Mouse (Mus musculus) CH12.LX (cell line): ENCODE measurements around the gene Lrig1. TPM values are rescaled to one million over a fixed set of nuclear protein-coding genes. Genes with fewer than 3 reads are reported as not detected.

ENCODE experiments used
- DNase-seq: peaks from one replicate; pipeline ENCODE4 v3.0.0-alpha.2; 2013; ENCODE audit errors: extremely low read depth
- H3K27ac ChIP-seq: 2 replicates; pipeline ENCODE4 v1.5.1; 2012; ENCODE audit warnings: low read depth, mild to moderate bottlenecking, control low read depth, moderate library complexity; ENCODE audit not compliant: insufficient read depth
- H3K27me3 ChIP-seq: replicated peaks from 2 replicates; pipeline ENCODE3; 2012; ENCODE audit warnings: inconsistent platforms
- H3K36me3 ChIP-seq, 2 experiments: replicated peaks in 1 of 2; 2 replicates each; pipeline versions ENCODE3 to v1.6.1; 2012; ENCODE audit warnings: inconsistent platforms in 1 of 2, low read length in 1 of 2, mild to moderate bottlenecking in 1 of 2, mixed read lengths in 1 of 2, moderate library complexity in 1 of 2; ENCODE audit not compliant: control insufficient read depth in 1 of 2, insufficient read depth in 1 of 2
- H3K4me1 ChIP-seq, 2 experiments: 2 replicates each; pipeline ENCODE4 v1.6.1; 2012; ENCODE audit warnings: inconsistent platforms in 1 of 2, moderate library complexity in 1 of 2; ENCODE audit not compliant: insufficient read depth in 2 of 2, control insufficient read depth in 1 of 2
- H3K4me2 ChIP-seq: 2 replicates; pipeline ENCODE4 v1.6.1; 2012; ENCODE audit warnings: low read depth, mild to moderate bottlenecking, control low read depth; ENCODE audit not compliant: poor library complexity, insufficient read depth, severe bottlenecking
- H3K4me3 ChIP-seq, 3 experiments: fragments of 150-350 bp in 1 of 3; sonication (generic) in 1 of 3; replicated peaks in 1 of 3; 2 replicates each; pipeline versions ENCODE3 to v1.5.1; 2011 to 2012; ENCODE audit warnings: low read depth in 2 of 3, low read length in 2 of 3, mild to moderate bottlenecking in 2 of 3, moderate library complexity in 2 of 3, control low read depth in 1 of 3, improper control_type of control experiment in 1 of 3, inconsistent platforms in 1 of 3, mixed read lengths in 1 of 3; ENCODE audit not compliant: poor library complexity in 1 of 3
- H3K79me2 ChIP-seq: replicated peaks from 2 replicates; pipeline ENCODE4 v1.6.1; 2012; ENCODE audit warnings: mild to moderate bottlenecking, moderate library complexity; ENCODE audit not compliant: control insufficient read depth, poor library complexity, insufficient read depth, severe bottlenecking; ENCODE audit errors: extremely low read depth
- H3K9ac ChIP-seq: 2 replicates; pipeline ENCODE4 v1.6.1; 2012; ENCODE audit warnings: low read depth, mild to moderate bottlenecking, control low read depth, moderate library complexity; ENCODE audit not compliant: insufficient read depth
- H3K9me3 ChIP-seq: replicated peaks from 2 replicates; pipeline ENCODE3; 2012; ENCODE audit warnings: low read length, inconsistent platforms, mixed read lengths
- CHD1 ChIP-seq: IDR thresholded peaks from 2 replicates; pipeline ENCODE4 v1.6.1; 2012; ENCODE audit warnings: low read depth, low read length, improper control_type of control experiment, inconsistent platforms
- CTCF ChIP-seq, 2 experiments: IDR thresholded peaks in 1 of 2; conservative IDR thresholded peaks in 1 of 2; 2 replicates each; pipeline ENCODE4 v1.5.1; 2011 to 2012; ENCODE audit warnings: low read depth in 2 of 2, low read length in 2 of 2, improper control_type of control experiment in 1 of 2, inconsistent platforms in 1 of 2, mild to moderate bottlenecking in 1 of 2, moderate library complexity in 1 of 2
- E2F4 ChIP-seq: IDR thresholded peaks from 2 replicates; pipeline ENCODE4 v1.6.1; 2011; ENCODE audit warnings: low read depth, low read length, improper control_type of control experiment; ENCODE audit not compliant: insufficient replicate concordance
- EP300 ChIP-seq: IDR thresholded peaks from 2 replicates; pipeline ENCODE4 v1.6.1; 2011; ENCODE audit warnings: low read length, improper control_type of control experiment
- ETS1 ChIP-seq: conservative IDR thresholded peaks from 2 replicates; pipeline ENCODE4 v1.6.1; 2012; ENCODE audit warnings: low read depth, mild to moderate bottlenecking, inconsistent platforms, low read length, improper control_type of control experiment, moderate library complexity
- JUND ChIP-seq: conservative IDR thresholded peaks from 2 replicates; pipeline ENCODE4 v1.6.1; 2011; ENCODE audit warnings: low read depth, low read length, improper control_type of control experiment
- KAT2A ChIP-seq: IDR thresholded peaks from 2 replicates; pipeline ENCODE4 v1.6.1; 2012; ENCODE audit warnings: low read length, improper control_type of control experiment, inconsistent platforms; ENCODE audit not compliant: insufficient replicate concordance
- MAFK ChIP-seq: IDR thresholded peaks from 2 replicates; pipeline ENCODE4 v1.6.1; 2011; ENCODE audit warnings: low read length, improper control_type of control experiment; ENCODE audit not compliant: insufficient replicate concordance
- MAX ChIP-seq: IDR thresholded peaks from 2 replicates; pipeline ENCODE4 v1.6.1; 2011; ENCODE audit warnings: low read length, improper control_type of control experiment
- MAZ ChIP-seq: IDR thresholded peaks from 2 replicates; pipeline ENCODE4 v1.6.1; 2012; ENCODE audit warnings: low read depth, mild to moderate bottlenecking, inconsistent platforms, low read length, improper control_type of control experiment, moderate library complexity
- MEF2A ChIP-seq: IDR thresholded peaks from 2 replicates; pipeline ENCODE4 v1.6.1; 2014; ENCODE audit warnings: low read depth, mild to moderate bottlenecking, inconsistent platforms, low read length, improper control_type of control experiment, borderline replicate concordance
- MXI1 ChIP-seq: IDR thresholded peaks from 2 replicates; pipeline ENCODE4 v1.6.1; 2011; ENCODE audit warnings: mild to moderate bottlenecking, low read depth, low read length, improper control_type of control experiment
- PAX5 ChIP-seq: IDR thresholded peaks from 2 replicates; pipeline ENCODE4 v1.6.1; 2012; ENCODE audit warnings: low read length, inconsistent platforms, mixed read lengths
- RAD21 ChIP-seq: IDR thresholded peaks from 2 replicates; pipeline ENCODE4 v1.6.1; 2011; ENCODE audit warnings: low read depth, mild to moderate bottlenecking, low read length, improper control_type of control experiment, moderate library complexity
- RCOR1 ChIP-seq: conservative IDR thresholded peaks from 2 replicates; pipeline ENCODE4 v1.6.1; 2012; ENCODE audit warnings: low read depth, mild to moderate bottlenecking, inconsistent platforms, low read length, improper control_type of control experiment
- SMC3 ChIP-seq: IDR thresholded peaks from 2 replicates; pipeline ENCODE4 v1.6.1; 2011; ENCODE audit warnings: low read depth, low read length, improper control_type of control experiment
- UBTF ChIP-seq: IDR thresholded peaks from 2 replicates; pipeline ENCODE4 v1.6.1; 2012; ENCODE audit warnings: low read depth, mild to moderate bottlenecking, inconsistent platforms, low read length, improper control_type of control experiment, moderate library complexity
- ZC3H11A ChIP-seq: IDR thresholded peaks from 2 replicates; pipeline ENCODE4 v1.6.1; 2012; ENCODE audit warnings: low read depth, mild to moderate bottlenecking, inconsistent platforms, low read length, improper control_type of control experiment
- ZKSCAN1 ChIP-seq: IDR thresholded peaks from 2 replicates; pipeline ENCODE4 v1.6.1; 2012; ENCODE audit warnings: low read depth, inconsistent platforms, low read length, improper control_type of control experiment, borderline replicate concordance
- ZMIZ1 ChIP-seq: IDR thresholded peaks from 2 replicates; pipeline ENCODE4 v1.6.1; 2012; ENCODE audit warnings: low read depth, mild to moderate bottlenecking, inconsistent platforms, low read length, improper control_type of control experiment
- dilution Hi-C: fragments of 300-500 bp; cut with MboI; formaldehyde crosslinking; loops from 2 replicates; pipeline ENCODE4 v1.14.3; 2020; ENCODE audit warnings: low sequenced_read_pairs; ENCODE audit not compliant: extremely low pct_unique_long_range_greater_than_20kb, extremely low pct_ligation_motif_present
- in situ Hi-C: fragments of 300-500 bp; cut with MboI; formaldehyde crosslinking; loops from 3 replicates; pipeline ENCODE4 v1.14.3; 2019; ENCODE audit warnings: low sequenced_read_pairs, low pct_ligation_motif_present, low pct_unique_long_range_greater_than_20kb, mixed read lengths
- polyA plus RNA-seq: library from polyadenylated mRNA; unstranded; fragments of >175 nt; gene quantifications from 2 replicates; pipeline ENCODE4 v1.2.1, GENCODE M21; 2012; ENCODE audit warnings: low read depth; ENCODE audit not compliant: insufficient read length
- total RNA-seq, 2 experiments: library from RNA; depleted of rRNA; stranded (reverse); fragments of 300-350 nt in 1 of 2; fragments of >200 nt in 1 of 2; gene quantifications; 2 replicates each; pipeline ENCODE4 v1.2.3; 2012 to 2014

The Lrig1 gene
- total and polyA plus RNA-seq, 3 experiments: 0.43 TPM; not detected in 2

DNA sequence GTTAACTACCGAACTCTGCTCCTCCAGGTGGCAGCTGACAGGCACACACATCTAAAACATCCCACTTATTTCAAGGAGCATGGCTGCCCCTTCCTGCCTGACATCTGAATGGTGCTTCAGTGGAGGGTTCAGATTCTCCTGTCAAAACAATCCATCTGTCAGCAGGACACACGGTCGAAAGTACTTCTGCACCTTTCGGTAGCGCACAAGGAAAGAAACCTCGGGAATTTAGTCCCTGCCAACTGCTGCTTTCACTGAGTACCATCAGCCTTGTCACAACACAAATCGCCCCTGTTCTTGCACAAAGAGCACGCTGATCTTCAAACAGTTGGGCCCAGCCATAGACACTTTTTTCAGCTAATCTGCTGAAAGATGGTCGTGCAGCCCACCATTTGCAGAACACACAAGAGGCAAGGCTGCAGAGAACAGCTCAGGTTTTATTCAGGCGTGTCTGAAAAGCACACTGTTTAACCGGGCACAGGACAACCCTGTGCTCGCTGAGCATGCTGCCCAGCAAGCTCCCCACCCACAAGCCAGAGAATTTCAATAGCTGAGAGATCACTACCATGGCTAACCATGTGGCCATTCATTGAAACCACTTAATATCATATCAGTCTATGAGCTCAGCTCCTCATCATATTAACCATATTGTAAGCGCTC, 31.6 kb downstream of the Lrig1 start:
- no peaks in the 10 kb centered on the region for H3K9me3 ChIP-seq
- no peak overlapping the region for H3K4me2 ChIP-seq
- in situ Hi-C loops (no loop called here), dilution Hi-C loops (no loop called here)
- H3K9ac ChIP-seq: no peak overlapping the region
- no peak overlapping the region for H3K4me3 ChIP-seq
- H3K27ac ChIP-seq: no peak overlapping the region
- H3K4me1 ChIP-seq: no peaks in the 10 kb centered on the region
- TF ChIP-seq MAFK (no peak), MEF2A (no peak), ETS1 (no peak), E2F4 (no peak), ZMIZ1 (no peak), UBTF (no peak), RCOR1 (no peak), EP300 (no peak), CHD1 (no peak), JUND (no peak), RAD21 (no peak), ZKSCAN1 (no peak), PAX5 (no peak), MXI1 (no peak)
- H3K36me3 ChIP-seq: no peaks in the 10 kb centered on the region
- H3K27me3 ChIP-seq: no peaks in the 10 kb centered on the region
- DNase-seq: no peak
- H3K79me2 ChIP-seq: no peaks in the 10 kb centered on the region

DNA sequence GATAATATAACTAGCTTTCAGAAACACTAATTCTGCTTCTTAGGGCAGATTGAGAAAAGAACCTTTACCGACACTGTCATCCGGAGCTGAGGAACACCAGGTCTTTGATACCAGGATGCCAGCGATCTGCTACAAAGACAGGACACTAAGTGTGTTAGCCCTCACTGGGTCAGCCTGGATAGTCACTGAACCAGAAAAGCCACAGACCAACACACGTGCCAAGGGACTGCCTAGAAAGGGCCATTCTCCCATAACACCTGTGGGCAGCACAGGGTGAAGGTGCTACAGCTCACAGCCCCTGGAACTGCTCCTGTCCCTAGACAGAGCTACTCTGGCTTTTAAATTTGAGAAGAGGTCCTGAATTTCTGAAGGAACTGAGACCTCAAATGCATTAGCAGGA, 32.8 kb downstream of the Lrig1 start:
- Histone ChIP-seq H3K9ac (no peak overlapping the region), H3K9me3 (no peaks in the 10 kb centered on the region), H3K36me3 (no peaks in the 10 kb centered on the region), H3K4me3 (no peak overlapping the region), H3K27me3 (no peaks in the 10 kb centered on the region), H3K4me1 (no peaks in the 10 kb centered on the region), H3K4me2 (no peak overlapping the region), H3K27ac (no peak overlapping the region), H3K79me2 (no peaks in the 10 kb centered on the region)
- no peak for DNase-seq
- dilution Hi-C loops: no loop called here
- in situ Hi-C loops: no loop called here
- TF ChIP-seq CTCF (conservative IDR thresholded peaks at IDR 0.05 in 1 of 2, IDR thresholded peaks at IDR 0.05 in 1 of 2; ENCODE audit: low read depth in 2 of 2, low read length in 2 of 2) (no peak), EP300 (no peak), MXI1 (no peak), MAZ (no peak), MAFK (no peak), MAX (no peak), RCOR1 (no peak), SMC3 (no peak), ZC3H11A (no peak), KAT2A (no peak), E2F4 (no peak)
